Mouse (Mus musculus) urinary bladder, adult 2 months (tissue): ENCODE results near the gene Rin1. TPM values are rescaled to one million over a fixed set of nuclear protein-coding genes. Genes with fewer than 3 reads are reported as not detected.

Source experiments
- DNase-seq: peaks from one replicate; pipeline ENCODE4 v3.0.0; 2022; ENCODE audit warnings: low spot score
- polyA plus RNA-seq: library from polyadenylated mRNA; depleted of rRNA; stranded (reverse); fragments of >200 nt; gene quantifications from 2 replicates; pipeline ENCODE4 v1.2.3, GENCODE M21; 2012

The Rin1 gene
- polyA plus RNA-seq, 1 experiment = 24.8 TPM

DNA sequence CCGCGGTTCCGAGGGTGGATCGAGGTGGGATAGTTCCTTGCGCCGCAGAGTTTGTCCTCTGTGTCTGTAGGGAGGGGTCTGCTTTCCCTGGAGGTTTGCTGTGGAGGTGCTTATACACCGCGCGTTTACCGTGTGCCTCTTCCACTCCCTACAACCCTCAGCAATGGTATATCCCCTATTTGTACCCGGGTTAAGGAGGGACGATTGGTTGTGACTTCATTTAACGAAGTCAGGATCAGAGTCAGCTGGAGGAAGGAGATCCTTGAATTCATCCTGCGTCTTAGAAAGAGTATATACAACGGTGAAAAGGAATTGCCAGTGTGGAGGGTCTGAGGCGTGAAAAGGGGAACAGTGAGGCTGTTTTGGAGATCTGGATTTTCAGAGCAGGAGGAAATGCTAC, 8.7 kb upstream of the Rin1 start:
- no peak for DNase-seq

DNA sequence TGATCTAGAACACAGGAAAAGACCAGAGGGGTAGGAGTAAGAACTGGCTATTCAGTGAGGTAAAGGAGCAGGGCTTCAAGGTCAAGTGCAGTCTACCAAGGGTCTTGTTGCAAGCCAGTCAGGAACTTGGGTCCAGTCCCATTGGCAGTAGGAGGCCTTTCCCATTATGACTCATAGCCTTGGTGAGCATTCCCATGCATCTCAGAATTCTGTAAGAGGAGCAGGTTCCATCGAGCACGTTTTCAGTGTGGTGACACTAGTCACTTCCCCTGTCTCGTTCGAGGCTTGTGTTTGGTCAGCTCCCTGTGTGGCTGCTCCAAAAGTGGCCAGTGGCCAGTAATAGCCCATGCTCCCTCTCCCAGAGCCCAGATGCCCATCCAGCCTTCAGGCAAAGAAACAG, 4.8 kb upstream of the Rin1 start:
- DNase-seq = no peak

DNA sequence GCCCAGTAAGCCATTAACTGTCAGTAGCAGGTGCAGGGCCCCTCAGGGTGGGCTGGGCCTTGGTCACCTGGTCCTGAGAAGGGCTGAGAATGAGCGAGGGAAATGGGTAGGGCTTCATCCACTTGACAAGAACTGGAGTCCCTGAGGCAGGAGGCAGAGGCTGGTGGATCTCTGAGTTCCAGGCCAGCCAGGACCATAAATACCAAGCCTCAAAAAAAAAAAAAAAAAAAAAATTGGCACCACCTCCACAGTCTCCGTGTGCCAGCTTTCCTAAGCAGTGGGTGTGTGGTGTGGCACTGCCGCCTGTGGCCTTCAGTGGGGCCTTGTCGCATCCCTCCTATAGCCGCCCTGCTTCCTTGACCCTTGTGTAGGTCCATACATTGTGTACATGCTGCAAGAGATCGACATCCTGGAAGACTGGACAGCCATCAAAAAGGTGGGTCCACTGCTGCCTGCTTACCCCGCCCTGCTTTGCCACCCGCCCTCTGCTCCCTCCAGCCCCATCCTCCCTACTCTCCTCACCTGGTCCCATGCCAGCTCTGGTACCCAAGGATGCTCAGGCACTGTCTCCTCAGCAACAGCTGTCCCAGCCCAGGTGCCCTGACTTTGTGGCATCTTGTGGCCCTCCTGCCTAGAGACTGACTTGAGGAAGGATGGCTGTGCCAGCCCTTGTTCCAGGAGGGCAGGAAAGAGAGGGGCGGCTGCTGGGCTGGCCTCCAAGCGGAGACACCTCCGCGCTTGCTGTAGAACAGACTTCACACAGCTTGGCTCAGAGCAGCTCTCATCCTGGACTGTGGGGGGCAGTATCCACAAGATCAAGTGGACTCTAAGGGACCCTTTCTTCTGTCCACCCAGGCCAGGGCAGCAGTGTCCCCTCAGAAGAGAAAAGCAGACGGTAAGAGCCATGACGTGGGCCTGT, 1.9 kb upstream of the Rin1 start:
- DNase-seq = peak; percentile 20

DNA sequence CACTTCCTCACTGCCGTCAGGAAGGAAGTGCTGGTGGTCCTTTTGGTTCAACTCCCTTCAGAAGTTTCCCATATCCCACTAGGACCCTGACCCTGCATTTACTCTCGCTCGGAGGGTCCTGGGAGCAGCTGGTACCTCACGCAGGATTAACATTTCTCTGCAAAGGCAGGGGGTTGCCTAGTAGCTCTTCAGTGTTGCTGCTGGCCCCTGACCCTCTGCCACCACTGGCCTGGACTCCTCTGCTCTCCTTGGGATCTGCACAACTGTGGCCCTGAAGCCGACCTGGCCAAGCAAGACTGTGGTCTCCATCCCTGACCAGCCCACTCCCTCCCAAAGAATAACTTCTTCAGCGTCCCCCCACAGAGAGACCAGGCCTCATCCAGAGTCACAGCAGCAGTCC, 956 bp upstream of the Rin1 start:
- peak; percentile 23 for DNase-seq

DNA sequence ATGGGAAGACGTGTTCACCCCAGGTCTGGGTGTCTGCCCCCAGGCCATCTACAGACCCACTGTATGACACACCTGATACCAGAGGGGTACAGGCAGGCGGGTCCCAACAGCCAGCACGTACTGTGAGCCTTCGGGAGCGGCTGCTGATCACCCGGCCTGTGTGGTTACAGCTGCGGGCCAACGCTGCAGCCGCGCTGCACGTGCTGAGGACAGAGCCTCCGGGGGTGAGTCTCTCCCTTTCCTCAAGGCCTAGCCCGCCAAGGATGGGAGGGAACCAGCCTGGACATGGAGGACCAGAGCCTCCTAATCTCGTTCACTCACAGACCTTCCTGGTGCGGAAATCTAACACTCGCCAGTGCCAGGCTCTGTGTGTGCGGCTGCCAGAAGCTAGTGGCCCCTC, 750 bp downstream of the Rin1 start:
- DNase-seq = no peak

DNA sequence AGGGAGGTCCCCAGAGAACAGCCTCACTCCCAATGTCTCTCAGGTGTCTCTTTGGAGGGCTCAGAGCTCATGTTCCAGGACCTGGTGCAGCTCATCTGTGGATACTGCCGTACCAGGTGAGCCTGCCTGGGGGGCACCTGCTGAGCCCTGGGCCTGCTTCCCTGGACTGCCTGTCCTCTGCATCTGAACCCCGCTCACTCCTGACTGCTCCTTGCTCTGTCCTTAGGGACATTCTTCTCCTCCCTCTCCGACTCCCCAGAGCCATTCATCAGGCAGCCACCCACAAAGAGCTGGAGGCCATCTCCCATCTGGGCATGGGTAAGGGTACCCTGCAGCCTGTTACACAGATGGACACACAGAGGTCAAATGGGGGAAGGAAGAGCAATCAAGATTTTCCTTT, 1.2 kb downstream of the Rin1 start:
- no peak for DNase-seq

DNA sequence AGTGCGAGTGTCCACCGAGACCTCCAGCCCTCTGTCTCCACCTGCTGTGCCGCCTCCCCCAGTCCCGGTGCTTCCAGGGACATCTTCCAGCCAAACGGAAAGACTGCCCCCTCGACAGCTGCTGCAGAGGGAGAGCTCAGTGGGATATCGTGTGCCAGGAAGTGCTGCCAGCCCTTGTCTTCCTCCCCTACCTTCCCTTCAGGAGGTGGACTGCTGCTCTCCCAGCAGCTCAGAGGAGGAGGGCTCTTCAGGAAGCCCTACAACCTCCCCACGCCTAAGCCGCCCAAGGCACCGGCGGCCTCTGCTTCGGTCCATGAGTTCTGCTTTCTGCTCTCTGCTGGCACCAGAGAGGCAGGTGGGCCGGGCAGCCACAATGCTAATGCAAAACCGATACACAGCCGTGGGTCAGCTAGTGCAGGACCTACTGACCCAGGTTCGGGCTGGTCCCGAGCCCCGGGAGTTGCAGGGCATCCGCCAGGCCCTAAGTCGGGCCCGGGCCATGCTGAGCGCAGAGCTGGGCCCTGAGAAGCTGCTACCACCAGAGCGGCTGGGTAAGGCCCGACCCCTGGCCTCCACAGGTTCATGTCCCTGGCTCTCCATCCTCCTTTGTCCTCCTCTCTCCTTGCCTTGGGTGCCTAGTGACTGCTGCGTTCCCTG, 2.0 kb downstream of the Rin1 start:
- no peak for DNase-seq

DNA sequence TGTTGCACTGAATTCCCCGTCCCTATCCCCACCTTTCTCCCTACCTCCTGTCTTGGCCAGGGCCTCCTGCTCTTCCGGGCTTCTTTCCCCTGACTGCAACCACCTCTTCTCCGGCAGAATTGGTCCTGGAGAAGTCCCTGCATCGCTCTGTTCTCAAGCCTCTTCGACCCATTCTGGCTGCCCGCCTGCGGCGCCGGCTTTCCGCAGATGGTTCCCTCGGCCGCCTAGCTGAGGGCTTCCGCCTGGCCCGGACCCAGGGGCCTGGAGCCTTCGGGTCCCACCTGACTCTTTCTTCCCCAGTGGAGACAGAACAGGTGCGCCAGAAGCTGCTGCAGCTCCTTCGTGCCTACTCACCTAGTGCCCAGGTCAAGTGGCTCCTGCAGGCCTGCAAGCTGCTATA, 2.6 kb downstream of the Rin1 start:
- no peak for DNase-seq

DNA sequence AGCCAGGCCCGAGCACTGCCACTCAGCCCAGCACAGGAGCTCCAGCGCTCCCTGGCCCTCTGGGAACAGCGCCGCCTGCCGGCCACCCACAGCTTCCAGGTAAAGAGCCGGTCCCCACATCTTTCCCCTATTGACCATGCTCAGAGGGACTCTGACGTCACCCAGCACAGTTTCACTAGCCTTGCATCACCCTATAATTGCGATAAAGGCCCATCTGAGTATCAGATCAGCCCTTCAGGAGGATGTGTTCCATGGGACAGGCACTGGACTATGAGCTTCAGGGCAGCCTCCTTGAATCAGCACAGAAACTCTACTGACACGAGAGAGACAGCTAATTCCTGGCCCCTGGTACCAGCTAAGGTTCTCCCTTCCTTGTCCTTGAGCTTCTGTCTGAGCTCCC, 3.6 kb downstream of the Rin1 start:
- no peak for DNase-seq

DNA sequence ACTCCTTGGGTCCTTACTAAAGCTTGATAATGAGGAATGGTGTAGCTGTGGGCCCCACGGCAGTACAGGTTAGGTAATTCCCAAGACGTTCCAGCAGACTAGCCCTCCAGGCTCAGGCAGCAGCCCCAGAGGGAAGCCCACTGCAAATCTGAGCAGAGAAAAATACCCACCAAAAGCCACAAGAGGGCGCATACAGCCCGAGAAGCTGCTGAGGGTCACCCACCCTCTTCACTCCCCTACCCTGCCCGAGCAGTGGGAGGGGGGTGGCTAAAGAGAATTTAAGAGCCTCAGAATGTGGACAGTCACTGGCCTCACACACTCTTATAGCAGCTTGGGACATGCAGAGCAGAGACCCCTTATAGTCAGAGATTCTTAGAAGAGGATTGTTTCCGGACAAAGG, 6.0 kb downstream of the Rin1 start:
- no peak for DNase-seq

DNA sequence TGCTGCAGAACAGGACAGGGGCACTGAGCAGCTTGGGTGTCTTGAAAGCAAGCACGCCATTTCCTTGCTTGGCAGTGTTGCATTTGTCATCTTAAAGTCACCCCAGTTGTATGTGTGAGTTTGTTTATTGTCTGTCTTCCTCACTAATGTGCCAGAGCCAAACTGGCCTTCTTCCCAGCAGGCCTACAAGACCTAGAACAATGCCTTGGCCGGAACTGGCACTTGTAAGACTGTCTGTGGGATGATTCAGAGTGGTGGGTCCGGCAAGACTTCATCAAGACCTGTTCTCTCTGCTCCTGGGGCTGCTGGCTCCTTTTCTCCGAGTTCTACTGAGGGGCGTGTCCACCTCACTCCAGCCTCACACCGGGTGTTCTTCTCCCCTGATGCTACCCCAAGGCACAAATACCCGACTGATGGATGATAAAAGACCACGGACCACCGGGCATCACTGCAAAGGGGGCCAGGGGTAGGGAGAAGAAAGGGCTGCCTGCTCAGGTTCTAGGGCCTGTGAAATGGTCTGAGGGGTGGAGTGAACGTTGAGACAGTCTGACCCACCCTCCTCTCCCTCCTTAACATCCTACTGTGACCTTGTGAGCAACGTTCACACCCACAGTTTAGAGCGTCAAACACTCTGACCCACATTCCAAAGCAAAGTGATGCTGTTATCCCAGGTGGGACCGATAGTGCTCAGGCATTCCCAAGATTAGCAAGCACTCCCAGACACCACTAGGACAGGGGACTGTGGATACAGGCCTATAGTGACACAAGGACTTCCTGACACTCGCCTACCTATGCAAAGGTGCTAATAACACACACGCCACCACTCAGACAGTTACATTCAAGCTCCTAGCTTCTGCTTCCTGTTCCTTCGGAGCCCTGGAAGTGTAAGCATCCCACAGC, 7.8 kb downstream of the Rin1 start:
- DNase-seq = no peak

DNA sequence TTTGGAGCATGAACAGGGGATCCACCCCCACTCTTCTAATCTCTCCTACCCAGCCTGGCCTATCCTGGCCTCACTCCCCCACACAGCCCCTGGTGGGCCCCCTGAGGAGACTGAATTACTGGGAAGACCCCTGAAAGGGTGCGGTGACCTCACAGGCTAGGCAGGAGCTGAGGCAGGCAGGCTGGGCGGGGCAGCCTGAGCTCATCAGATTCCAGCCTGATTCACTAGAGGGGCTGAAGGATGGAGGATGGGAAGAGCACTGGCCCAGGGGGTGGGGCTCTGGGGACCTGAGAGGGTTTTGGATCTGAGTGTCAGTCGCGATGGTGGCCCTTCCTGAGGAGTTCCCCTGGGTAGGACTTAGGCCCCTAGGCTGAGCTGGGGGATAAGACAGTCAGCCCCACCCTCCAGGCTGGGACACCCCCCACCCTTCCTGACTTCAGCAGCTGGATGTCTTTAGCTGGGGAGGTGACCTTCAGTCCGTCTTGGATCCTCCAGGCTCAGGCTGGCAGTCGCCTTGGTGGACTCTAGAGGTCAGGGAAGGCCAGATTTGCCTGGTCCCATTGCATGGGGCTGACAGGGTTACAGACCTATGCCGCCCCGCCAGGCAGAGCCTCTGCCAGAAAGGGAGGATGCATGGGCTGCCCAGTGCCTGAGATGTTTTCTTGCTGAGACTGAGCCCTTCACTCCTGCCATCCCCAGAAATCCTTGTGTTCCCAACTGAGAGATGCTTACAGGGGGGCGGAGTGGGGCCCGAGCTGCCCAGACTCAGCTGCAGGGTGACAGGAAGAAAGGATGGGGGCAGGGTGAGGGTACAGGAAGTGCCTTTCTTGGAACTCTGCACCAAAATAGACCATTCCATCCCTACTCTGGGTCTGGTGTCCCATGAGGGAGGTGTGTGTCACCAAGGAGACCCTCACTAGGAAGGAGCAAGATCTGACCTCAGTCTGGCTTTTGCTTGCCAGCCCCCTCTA, 8.8 kb downstream of the Rin1 start:
- no peak for DNase-seq

DNA sequence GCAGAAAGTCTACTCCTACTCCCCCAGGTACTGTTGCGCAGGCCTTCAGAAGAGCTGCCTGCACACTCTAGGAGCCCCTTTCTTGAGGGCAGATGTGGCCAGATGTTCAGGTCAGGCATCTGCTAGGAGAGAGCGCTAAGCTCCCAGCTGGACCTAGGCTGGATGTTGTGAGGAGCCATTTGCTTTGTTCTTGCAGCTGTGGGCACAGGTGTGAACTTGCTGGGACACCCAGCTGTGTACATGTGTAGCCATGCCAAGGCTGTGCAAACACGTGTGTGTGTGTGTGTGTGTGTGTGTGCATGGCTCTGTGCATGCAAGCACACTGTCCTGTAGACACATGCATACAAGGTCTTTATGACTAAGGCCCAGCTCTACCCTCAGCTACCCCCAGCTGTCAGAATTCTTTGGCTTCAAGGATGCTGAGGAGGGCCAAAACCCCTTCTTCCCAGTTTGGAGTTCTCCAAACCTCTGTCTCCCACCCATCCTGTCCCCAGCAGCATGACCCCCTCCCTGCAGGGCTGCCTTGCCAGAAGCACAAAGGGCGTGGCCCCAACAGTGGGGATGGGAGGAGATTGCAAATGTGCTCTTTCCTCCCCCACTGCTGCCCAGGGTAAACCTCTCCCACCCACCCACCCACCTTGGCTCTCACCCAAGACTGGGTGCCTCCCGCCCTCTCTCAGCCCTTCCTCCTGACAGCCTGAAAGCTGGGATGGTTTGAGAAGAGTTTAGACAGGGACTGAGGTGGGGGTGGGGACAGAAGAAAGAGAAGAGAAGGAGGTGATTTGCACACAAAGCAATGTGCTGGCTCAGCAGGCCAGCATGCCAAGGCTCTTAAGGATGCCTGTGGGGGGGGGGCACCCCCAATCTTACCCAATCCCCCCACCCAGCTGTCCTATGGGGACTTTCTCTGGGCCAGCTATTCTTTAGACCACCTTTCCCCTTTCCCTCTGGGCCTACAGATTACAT, 10.4 kb downstream of the Rin1 start:
- DNase-seq = no peak

DNA sequence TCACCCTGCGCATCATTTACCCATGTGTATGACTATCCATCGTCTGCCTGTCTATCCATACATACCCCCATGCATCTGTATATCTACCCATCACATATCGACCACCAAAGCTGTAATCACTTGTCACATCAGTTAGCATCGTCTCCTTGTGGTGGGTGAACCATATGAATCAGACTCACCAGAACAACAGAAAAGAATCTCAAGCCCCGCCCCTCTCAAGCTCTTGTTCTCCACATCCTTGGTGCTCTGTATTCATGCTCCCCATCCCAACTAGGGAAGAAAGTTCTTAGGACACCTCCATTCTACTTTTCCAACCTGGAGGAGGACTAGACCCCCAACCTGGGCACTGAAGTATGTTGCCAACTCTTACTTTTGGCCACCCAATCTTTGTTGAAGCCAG, 11.8 kb downstream of the Rin1 start:
- no peak for DNase-seq

DNA sequence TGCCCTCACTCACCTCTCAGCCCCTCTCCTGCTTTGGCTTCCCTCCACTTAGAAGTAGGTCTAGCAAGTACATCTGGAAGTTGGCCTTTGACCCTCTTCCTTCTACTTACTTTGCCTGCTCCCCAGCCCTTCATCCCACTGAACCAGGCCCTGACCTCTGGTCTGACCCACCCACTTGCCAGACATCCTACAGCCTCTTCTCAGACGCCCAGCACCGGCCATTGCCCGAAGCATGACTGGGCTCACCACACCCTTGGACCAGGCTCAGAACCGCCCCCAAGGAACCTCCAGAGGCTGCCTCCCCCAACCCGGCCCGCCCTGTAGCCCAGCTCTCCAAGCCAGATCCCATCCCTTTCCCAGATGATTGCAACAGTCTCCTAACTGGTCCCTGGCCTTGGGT, 12.2 kb downstream of the Rin1 start:
- no peak for DNase-seq

DNA sequence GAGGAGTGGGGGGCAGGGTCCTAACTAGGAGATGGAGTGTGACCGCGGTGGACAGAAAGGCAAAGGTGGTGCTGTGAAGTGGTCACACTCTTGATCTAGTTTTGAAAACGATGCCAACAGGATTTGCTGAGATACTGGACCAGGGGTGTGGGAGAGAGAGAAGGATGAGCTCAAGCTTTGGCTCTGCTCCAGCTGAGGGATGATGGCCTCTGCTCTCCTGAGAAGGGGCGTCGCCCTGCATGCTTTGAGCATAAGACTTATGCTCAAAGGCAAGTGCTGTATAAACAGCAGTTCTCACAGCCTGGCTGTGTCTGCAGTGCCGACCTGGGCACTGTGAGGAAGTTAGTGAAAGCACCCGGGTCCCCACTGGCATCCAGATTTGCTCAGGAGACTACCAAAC, 14.8 kb downstream of the Rin1 start:
- DNase-seq = no peak

DNA sequence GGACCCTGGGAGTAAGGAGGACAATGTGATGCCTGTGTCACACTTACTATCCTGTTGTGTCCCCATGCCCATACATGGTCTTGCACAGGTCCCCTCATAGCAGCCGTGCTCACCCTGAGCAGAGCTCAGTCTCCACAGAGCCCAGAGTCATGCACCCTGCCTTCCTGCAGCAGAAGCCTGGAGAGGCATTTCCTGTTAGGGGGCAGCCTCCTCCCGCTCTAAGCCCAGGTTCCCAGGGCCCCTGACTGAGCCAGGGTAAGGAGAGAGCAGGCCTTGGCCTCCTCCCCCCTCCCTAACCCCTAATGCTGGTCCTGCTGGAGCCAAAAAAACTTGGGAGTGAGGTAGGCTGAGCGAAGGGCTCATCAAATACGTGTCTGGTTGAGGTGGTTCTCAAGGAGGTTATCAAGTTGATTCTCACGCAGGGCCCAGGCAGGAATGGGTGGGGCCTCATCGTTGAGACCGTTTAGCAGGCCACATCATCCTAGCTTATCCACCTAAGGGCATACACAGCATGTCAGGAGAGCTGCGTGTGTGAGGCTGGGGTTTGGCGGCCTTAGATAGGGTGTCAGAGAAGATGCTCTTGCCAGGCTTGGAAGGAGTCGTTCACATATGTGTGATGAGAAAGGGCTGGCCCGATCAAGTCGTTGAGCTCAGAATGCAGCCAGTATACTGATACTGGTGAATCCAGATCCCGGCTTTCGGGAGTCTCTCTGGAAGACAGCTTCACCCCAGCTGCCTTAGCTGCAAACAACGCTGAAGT, 16.9 kb downstream of the Rin1 start:
- no peak for DNase-seq

DNA sequence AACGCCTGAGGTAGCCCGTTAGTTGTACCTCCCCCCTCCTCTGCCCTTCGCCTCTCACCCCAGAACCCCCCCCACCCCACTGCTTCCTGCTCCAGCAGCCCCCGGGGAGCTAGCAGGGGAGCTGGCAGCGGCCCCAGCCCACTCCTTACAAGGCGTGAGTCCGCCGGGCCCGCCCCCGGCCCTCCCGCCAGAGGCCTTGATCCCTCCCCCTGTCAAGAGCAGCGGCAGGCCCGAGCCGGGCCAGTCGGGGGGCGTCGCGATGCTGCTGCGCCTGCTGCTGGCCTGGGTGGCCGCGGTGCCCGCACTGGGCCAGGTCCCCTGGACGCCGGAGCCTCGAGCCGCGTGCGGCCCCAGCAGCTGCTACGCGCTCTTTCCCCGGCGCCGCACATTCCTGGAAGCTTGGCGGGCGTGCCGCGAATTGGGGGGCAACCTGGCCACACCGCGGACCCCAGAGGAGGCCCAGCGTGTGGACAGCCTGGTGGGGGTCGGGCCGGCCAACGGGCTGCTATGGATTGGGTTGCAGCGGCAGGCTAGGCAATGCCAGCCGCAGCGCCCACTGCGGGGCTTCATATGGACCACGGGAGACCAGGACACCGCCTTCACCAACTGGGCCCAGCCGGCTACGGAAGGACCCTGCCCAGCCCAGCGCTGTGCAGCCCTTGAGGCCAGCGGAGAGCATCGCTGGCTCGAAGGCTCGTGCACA, 17.7 kb downstream of the Rin1 start, which contains the start of gene Cd248:
Cd248 (plus strand) TSS at position 212 of the 703 bp plus-strand sequence.
- DNase-seq = no peak
